Mouse (Mus musculus) embryonic facial prominence, embryonic 10.5 days (tissue): ENCODE measurements around the gene Akr1e1. TPM values are rescaled to one million over a fixed set of nuclear protein-coding genes. Genes with fewer than 3 reads are reported as not detected.

ENCODE experiments used
- DNase-seq: peaks from one replicate; pipeline ENCODE4 v3.0.0-alpha.2; 2017; ENCODE audit warnings: low spot score
- H3K27ac ChIP-seq: fragments of 300-500 bp; sonication (generic); replicated peaks from 2 replicates; pipeline ENCODE4 v1.5.1; 2016; ENCODE audit warnings: mild to moderate bottlenecking
- H3K27me3 ChIP-seq: fragments of 300-500 bp; sonication (generic); replicated peaks from 2 replicates; pipeline ENCODE4 v1.6.1; 2016; ENCODE audit warnings: low read depth, mild to moderate bottlenecking; ENCODE audit not compliant: poor library complexity, severe bottlenecking
- H3K36me3 ChIP-seq: fragments of 300-500 bp; sonication (generic); replicated peaks from 2 replicates; pipeline ENCODE4 v1.6.1; 2016; ENCODE audit warnings: mild to moderate bottlenecking, moderate library complexity
- H3K4me1 ChIP-seq: fragments of 300-500 bp; sonication (generic); 2 replicates; pipeline ENCODE4 v1.6.1; 2016
- H3K4me3 ChIP-seq: fragments of 300-500 bp; sonication (generic); 2 replicates; pipeline ENCODE4 v1.5.1; 2016; ENCODE audit warnings: mild to moderate bottlenecking, moderate library complexity
- H3K9me3 ChIP-seq: fragments of 300-500 bp; sonication (generic); 2 replicates; pipeline ENCODE4 v1.6.1; 2016; ENCODE audit warnings: mild to moderate bottlenecking
- WGBS: fragments of 180-500 bp; shearing (Covaris S2); methylation state at CpG from one replicate; pipeline ENCODE4 v1.1.7; 2016; 5-methylcytosine and 5-hydroxymethylcytosine counted together
- polyA plus RNA-seq: library from polyadenylated mRNA; unstranded; fragments of >200 nt; fragmentation: Nextera tagmentation; extraction: Ambion mirVana; gene quantifications from 2 replicates; pipeline ENCODE4 v1.2.1, GENCODE M21; 2016

Gene Akr1e1
- polyA plus RNA-seq, 1 experiment from 2014 or later, result 51.8 TPM

GRCm38 (mm10) chr13:4559143-4559542 lies 49.8 kb downstream of the Akr1e1 start:
- no peak for DNase-seq
- Histone ChIP-seq H3K4me3 (no peak overlapping the region), H3K27ac (no peak overlapping the region), H3K36me3 (no peaks in the 10 kb centered on the region), H3K27me3 (no peaks in the 10 kb centered on the region), H3K9me3 (no peaks in the 10 kb centered on the region), H3K4me1 (no peaks in the 10 kb centered on the region)
- WGBS, result 70% methylated on average over 1 of the region's 1 CpGs

Other genes starting within 250 kb of the Akr1e1 start
- gene Akr1c6, start 174.9 kb downstream of the Akr1e1 start, polyA plus RNA-seq, result not detected in 2 replicates
- not detected in 2 replicates for gene Akr1c20, start 85.8 kb downstream of the Akr1e1 start, polyA plus RNA-seq
- gene Akr1c21, start 35.1 kb downstream of the Akr1e1 start, polyA plus RNA-seq, result not detected in 2 replicates